Mouse (Mus musculus) lung, adult 2 months (tissue): ENCODE data around the gene AC161166.1.

Experiments
- CTCF ChIP-seq: fragments of 200-500 bp; IDR thresholded peaks from 2 replicates; pipeline ENCODE4 v1.5.1; 2011; ENCODE audit warnings: mild to moderate bottlenecking, low read length, control low read depth; ENCODE audit not compliant: insufficient read depth
- POLR2A ChIP-seq: fragments of 200-500 bp; IDR thresholded peaks from 2 replicates; pipeline ENCODE4 v1.6.1; 2011; ENCODE audit warnings: low read depth, mild to moderate bottlenecking, control low read depth, low read length, borderline replicate concordance; ENCODE audit errors: extremely low read depth

DNA sequence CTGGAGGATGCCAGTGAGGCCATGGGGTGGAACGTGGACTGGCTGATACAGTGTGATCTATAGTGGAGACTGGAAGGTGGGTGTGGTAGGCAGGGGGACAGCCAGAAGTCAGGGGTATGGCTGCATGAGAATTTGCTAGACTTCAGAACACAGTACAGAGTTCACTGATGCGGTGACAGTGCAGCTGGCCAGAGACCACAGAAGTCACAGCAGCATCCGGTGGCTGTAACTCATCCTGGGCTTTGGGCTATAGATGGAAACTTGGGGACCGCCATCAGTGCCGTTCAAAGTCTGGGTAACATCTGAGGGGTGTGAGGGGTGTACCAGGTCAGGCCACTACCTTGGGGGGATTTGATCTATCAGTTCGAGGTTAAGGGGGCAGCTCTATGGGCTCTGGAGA lies 11.5 kb upstream of the AC161166.1 start:
- TF ChIP-seq CTCF (no peak), POLR2A (no peak)
